Mouse (Mus musculus) MEL (cell line): ENCODE results near the gene Fundc1. TPM values are rescaled to one million over a fixed set of nuclear protein-coding genes. Genes with fewer than 3 reads are reported as not detected.

Experiments used
- DNase-seq: peaks from one replicate; pipeline ENCODE4 v3.0.0; 2011; ENCODE audit warnings: low read depth, low spot score
- H3K27ac ChIP-seq: 2 replicates; pipeline ENCODE4 v1.5.1; 2012; ENCODE audit warnings: low read depth, mild to moderate bottlenecking, control low read depth, low read length, moderate library complexity; ENCODE audit not compliant: control insufficient read depth
- H3K27me3 ChIP-seq, 2 experiments: fragments of 150-350 bp in 1 of 2; sonication (generic) in 1 of 2; 2 replicates each; pipeline ENCODE4 v1.6.1; 2012; ENCODE audit warnings: low read length in 2 of 2, mild to moderate bottlenecking in 2 of 2, improper control_type of control experiment in 1 of 2, moderate library complexity in 1 of 2; ENCODE audit not compliant: insufficient read depth in 2 of 2, control insufficient read depth in 1 of 2
- H3K36me3 ChIP-seq, 2 experiments: 2 replicates each; pipeline ENCODE4 v1.6.1; 2012 to 2014; ENCODE audit warnings: low read length in 2 of 2, improper control_type of control experiment in 1 of 2, inconsistent platforms in 1 of 2, mild to moderate bottlenecking in 1 of 2; ENCODE audit not compliant: insufficient read depth in 2 of 2, control insufficient read depth in 1 of 2
- H3K4me1 ChIP-seq, 2 experiments: fragments of 150-350 bp in 1 of 2; sonication (generic) in 1 of 2; 2 replicates each; pipeline ENCODE4 v1.6.1; 2012; ENCODE audit warnings: low read length in 2 of 2, improper control_type of control experiment in 1 of 2, mild to moderate bottlenecking in 1 of 2; ENCODE audit not compliant: insufficient read depth in 2 of 2, control insufficient read depth in 1 of 2
- H3K4me3 ChIP-seq, 2 experiments: fragments of 150-350 bp in 1 of 2; sonication (generic) in 1 of 2; 2 replicates each; pipeline ENCODE4 v1.5.1; 2012; ENCODE audit warnings: low read depth in 2 of 2, low read length in 2 of 2, mild to moderate bottlenecking in 2 of 2, moderate library complexity in 2 of 2, control low read depth in 1 of 2, improper control_type of control experiment in 1 of 2; ENCODE audit not compliant: control insufficient read depth in 1 of 2, insufficient read depth in 1 of 2
- H3K79me2 ChIP-seq: 2 replicates; pipeline ENCODE4 v1.6.1; 2012; ENCODE audit warnings: mild to moderate bottlenecking, low read length, moderate library complexity; ENCODE audit not compliant: control insufficient read depth, poor library complexity, insufficient read depth
- H3K9ac ChIP-seq: 2 replicates; pipeline ENCODE4 v1.6.1; 2012; ENCODE audit warnings: low read depth, mild to moderate bottlenecking, control low read depth, low read length, moderate library complexity; ENCODE audit not compliant: control insufficient read depth, poor library complexity, severe bottlenecking
- H3K9me3 ChIP-seq: fragments of 150-350 bp; sonication (generic); replicated peaks from 2 replicates; pipeline ENCODE4 v1.6.1; 2012; ENCODE audit warnings: mild to moderate bottlenecking, low read length, improper control_type of control experiment, moderate library complexity; ENCODE audit not compliant: insufficient read depth
- CHD2 ChIP-seq: IDR thresholded peaks from 2 replicates; pipeline ENCODE4 v1.6.1; 2011; ENCODE audit warnings: low read length, improper control_type of control experiment
- HCFC1 ChIP-seq: IDR thresholded peaks from 2 replicates; pipeline ENCODE4 v1.6.1; 2012; ENCODE audit warnings: low read depth, mild to moderate bottlenecking, inconsistent platforms, low read length, improper control_type of control experiment, moderate library complexity
- JUND ChIP-seq: IDR thresholded peaks from 2 replicates; pipeline ENCODE4 v1.6.1; 2011; ENCODE audit warnings: low read depth, mild to moderate bottlenecking, improper control_type of control experiment, low read length
- KAT2A ChIP-seq: conservative IDR thresholded peaks from 2 replicates; pipeline ENCODE4 v1.6.1; 2012; ENCODE audit warnings: low read depth, low read length, improper control_type of control experiment, inconsistent platforms
- MAX ChIP-seq: IDR thresholded peaks from 2 replicates; pipeline ENCODE4 v1.6.1; 2011; ENCODE audit warnings: low read length, improper control_type of control experiment
- MYB ChIP-seq: IDR thresholded peaks from 2 replicates; pipeline ENCODE4 v1.6.1; 2011; ENCODE audit warnings: mild to moderate bottlenecking, low read depth, low read length, improper control_type of control experiment
- MYC ChIP-seq: IDR thresholded peaks from 2 replicates; pipeline ENCODE4 v1.6.1; 2011; ENCODE audit warnings: low read depth, mild to moderate bottlenecking, low read length, improper control_type of control experiment, moderate library complexity
- POLR2A ChIP-seq, 2 experiments: IDR thresholded peaks; 2 replicates each; pipeline ENCODE4 v1.6.1; 2011 to 2012; ENCODE audit warnings: low read length in 2 of 2, mild to moderate bottlenecking in 2 of 2, control low read depth in 1 of 2, improper control_type of control experiment in 1 of 2, low read depth in 1 of 2, moderate library complexity in 1 of 2; ENCODE audit not compliant: control insufficient read depth in 1 of 2, insufficient read depth in 1 of 2, poor library complexity in 1 of 2
- RAD21 ChIP-seq: IDR thresholded peaks from 2 replicates; pipeline ENCODE4 v1.6.1; 2011; ENCODE audit warnings: mild to moderate bottlenecking, low read depth, low read length, improper control_type of control experiment
- SMC3 ChIP-seq: IDR thresholded peaks from 2 replicates; pipeline ENCODE4 v1.6.1; 2011; ENCODE audit warnings: low read depth, low read length, improper control_type of control experiment
- TBP ChIP-seq: IDR thresholded peaks from 2 replicates; pipeline ENCODE4 v1.8.0; 2011; ENCODE audit warnings: low read depth, low read length, improper control_type of control experiment
- TCF12 ChIP-seq: IDR thresholded peaks from 2 replicates; pipeline ENCODE4 v1.6.1; 2014; ENCODE audit warnings: low read depth, mild to moderate bottlenecking, inconsistent platforms, low read length, improper control_type of control experiment, moderate library complexity
- UBTF ChIP-seq: IDR thresholded peaks from 2 replicates; pipeline ENCODE4 v1.6.1; 2012; ENCODE audit warnings: low read depth, mild to moderate bottlenecking, inconsistent platforms, low read length, improper control_type of control experiment, moderate library complexity, borderline replicate concordance; ENCODE audit not compliant: insufficient read depth
- polyA plus RNA-seq, 2 experiments: library from polyadenylated mRNA; stranded (reverse) in 1 of 2; unstranded in 1 of 2; fragments of >175 nt in 1 of 2; fragments of >200 nt in 1 of 2; gene quantifications; 2 replicates each; pipeline versions ENCODE4 v1.2.1 to v1.2.4; 2012; ENCODE audit warnings: low replicate concordance in 2 of 2, low read depth in 1 of 2; ENCODE audit not compliant: insufficient read length in 2 of 2, insufficient read depth in 1 of 2, missing spikeins in 1 of 2
- total RNA-seq: library from RNA; depleted of rRNA; stranded (reverse); fragments of 300-350 nt; gene quantifications from 2 replicates; pipeline ENCODE4 v1.2.3, GENCODE M21; 2012

The Fundc1 gene
- total and polyA plus RNA-seq, 3 experiments: 18.3 to 29.4 TPM; not detected in 1

DNA sequence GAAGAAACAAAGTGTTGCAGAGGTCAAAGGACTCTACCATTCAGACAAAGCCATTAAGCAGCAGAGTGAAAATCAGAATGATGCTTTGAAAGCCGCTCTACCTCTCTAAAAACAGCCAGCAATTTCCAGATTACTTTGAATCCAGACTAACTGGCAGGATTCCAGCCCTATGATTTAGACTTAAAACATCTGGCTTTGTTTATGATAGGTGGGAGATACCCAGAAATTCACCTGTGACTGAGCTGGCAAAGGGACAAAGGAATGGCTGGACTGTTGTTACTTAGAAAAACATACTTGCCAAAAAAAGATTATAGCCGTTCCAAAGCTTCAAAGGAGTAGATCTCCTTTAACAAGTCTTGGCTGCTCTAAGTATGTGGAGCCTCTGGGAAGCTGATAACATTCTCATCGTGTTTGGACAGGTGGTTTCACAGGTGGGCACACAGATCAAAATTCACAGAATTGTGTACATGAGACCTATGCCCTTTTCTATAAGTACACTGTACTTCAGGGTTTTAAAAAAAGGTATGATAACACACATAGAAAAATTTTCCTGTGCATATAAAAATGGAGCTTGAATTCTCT lies 60.0 kb downstream of the Fundc1 start:
- no peaks in the 10 kb centered on the region for H3K36me3 ChIP-seq
- H3K79me2 ChIP-seq: no peaks in the 10 kb centered on the region
- DNase-seq: no peak
- no peak for TF ChIP-seq KAT2A
- no peak for TF ChIP-seq CHD2
- TF ChIP-seq MAX: no peak
- TF ChIP-seq JUND: no peak
- no peak for TF ChIP-seq RAD21
- no peak for TF ChIP-seq MYB
- TF ChIP-seq SMC3: no peak
- TF ChIP-seq MYC: no peak
- TF ChIP-seq TBP: no peak
- TF ChIP-seq POLR2A (IDR thresholded peaks at IDR 0.05; ENCODE audit: control insufficient read depth in 1 of 2, insufficient read depth in 1 of 2, low read depth in 1 of 2, low read length in 2 of 2, poor library complexity in 1 of 2): no peak
- no peak for TF ChIP-seq TCF12
- no peak for TF ChIP-seq HCFC1
- TF ChIP-seq UBTF: no peak
- H3K9me3 ChIP-seq: no peaks in the 10 kb centered on the region
- H3K9ac ChIP-seq: no peak overlapping the region
- H3K4me1 ChIP-seq: no peaks in the 10 kb centered on the region
- no peak overlapping the region for H3K27ac ChIP-seq
- H3K27me3 ChIP-seq: no peaks in the 10 kb centered on the region
- no peak overlapping the region for H3K4me3 ChIP-seq
